Mouse (Mus musculus) left cerebral cortex, adult 2 months (tissue): ENCODE measurements at regions not wholly inside any gene's neighbourhood (a gene's known extent, or its start where the extent isn't known, plus 50 kb on each side); places are given as distances from the start of the nearest gene placed in this dataset.
A peak's percentile ranks its signal among the peaks of the same experiment; 100 is the strongest.
"Not testable (repeated sequence)": the region's sequence is repeated elsewhere in the genome, so short reads cannot be mapped to it uniquely, and the experiment has no call there.

ENCODE experiments used
- DNase-seq, 2 experiments: peaks; one replicate each; pipeline ENCODE4 v3.0.0; 2021 to 2022; ENCODE audit warnings: low spot score in 2 of 2, mixed read lengths in 1 of 2; ENCODE audit errors: extremely low spot score in 1 of 2
- H3K27ac ChIP-seq: fragments of 200-600 bp; 2 replicates; pipeline ENCODE4 v1.8.1; 2022
- H3K4me3 ChIP-seq: fragments of 200-600 bp; 2 replicates; pipeline ENCODE4 v1.8.1; 2022
- CTCF ChIP-seq: fragments of 200-600 bp; IDR thresholded peaks from 2 replicates; pipeline ENCODE4 v1.8.1; 2022; ENCODE audit warnings: antibody characterized with exemption, mild to moderate bottlenecking, moderate library complexity
- intact Hi-C: fragments of 180-260 bp; cut with DNase I; formaldehyde crosslinking; loops from one replicate; pipeline ENCODE4 v1.15.1; 2025

- intact Hi-C loops: no loop called here
- TF ChIP-seq CTCF: no peak
- DNase-seq: no peak
- Histone ChIP-seq H3K4me3 (no peak overlapping the region), H3K27ac (no peak overlapping the region)
Measured at GRCm38 (mm10) chr2:78246354-78246753, 300.2 kb upstream of the Cwc22 start.

DNA sequence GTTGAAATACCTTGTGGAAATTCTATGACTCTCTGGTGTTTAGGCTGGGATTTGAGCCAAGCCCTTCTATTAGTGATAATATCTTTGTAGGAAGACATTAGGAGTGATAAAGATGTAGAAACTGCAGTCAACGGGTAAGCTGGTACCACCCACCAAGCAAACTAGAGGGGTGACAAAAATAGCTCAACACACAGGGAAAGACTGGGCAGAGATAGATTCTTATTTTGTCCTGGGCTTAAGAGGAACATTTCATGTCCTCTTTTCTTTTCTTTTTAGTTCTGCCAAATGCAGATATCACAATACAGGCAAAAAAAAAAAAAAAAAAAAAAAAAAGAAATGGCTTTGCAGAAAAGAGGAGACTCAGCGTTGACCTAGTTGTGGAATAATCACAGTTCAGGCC is 294.1 kb upstream of the Cwc22 start:
- DNase-seq: no peak
- intact Hi-C loops: no loop called here
- no peak for TF ChIP-seq CTCF
- Histone ChIP-seq H3K27ac (peak overlapping the region; percentile 71), H3K4me3 (no peak overlapping the region)

DNA sequence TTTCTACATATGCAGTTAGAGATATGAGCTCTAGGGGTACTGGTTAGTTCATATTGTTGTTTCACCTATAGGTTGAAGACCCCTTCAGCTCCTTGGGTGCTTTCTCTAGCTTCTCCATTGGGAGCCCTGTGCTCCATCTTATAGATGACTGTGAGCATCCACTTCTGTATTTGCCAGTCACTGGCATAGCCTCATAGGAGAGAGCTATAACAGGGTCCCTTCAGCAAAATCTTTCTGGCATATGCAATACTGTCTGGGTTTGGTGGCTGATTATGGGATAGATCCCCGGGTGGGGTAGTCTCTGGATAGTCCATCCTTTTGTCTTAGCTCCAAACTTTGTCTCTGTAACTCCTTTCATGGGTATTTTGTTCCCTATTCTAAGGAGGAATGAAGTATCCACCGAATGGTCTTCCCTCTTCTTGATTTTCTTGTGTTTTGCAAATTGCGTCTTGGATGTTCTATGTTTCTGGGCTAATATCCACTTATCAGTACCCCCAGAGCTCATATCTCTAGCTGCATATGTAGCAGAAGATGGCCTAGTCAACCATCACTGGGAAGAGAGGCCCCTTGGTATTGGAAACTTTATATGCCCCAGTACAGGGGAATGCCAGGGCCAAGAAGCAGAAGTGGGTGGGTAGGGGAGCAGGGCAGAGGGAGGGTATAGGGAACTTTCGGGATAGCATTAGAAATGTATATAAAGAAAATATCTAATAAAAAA is 279.4 kb upstream of the Cwc22 start:
- H3K27ac ChIP-seq, DNase-seq, H3K4me3 ChIP-seq, intact Hi-C loops: not testable (repeated sequence)

DNA sequence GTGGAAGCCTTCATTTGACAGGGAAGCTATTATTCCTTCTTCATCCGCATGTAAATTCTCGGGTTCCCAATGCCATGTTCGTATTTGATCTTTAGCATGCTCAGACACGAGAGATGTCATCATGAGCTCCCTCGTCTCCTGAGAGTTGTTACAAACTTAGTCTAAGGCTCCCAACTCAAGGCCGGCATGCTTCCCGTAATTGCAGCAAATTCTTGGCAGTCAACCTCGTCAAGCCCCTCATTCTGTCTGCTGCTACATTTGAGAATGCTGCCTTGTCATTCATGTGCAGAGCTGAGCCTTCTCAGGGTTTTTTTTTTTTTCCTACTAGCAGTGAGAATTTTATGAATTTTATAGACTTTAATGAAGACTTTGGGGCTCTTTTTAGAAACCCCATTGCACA is 268.3 kb upstream of the Cwc22 start:
- TF ChIP-seq CTCF: no peak
- Histone ChIP-seq H3K27ac (no peak overlapping the region), H3K4me3 (no peak overlapping the region)
- DNase-seq: no peak
- intact Hi-C loops: no loop called here

- intact Hi-C loops: no loop called here
- no peak for DNase-seq
- no peak overlapping the region for H3K4me3 ChIP-seq
- H3K27ac ChIP-seq: no peak overlapping the region
- no peak for TF ChIP-seq CTCF
Measured at GRCm38 (mm10) chr2:78205125-78205524, 258.9 kb upstream of the Cwc22 start.

DNA sequence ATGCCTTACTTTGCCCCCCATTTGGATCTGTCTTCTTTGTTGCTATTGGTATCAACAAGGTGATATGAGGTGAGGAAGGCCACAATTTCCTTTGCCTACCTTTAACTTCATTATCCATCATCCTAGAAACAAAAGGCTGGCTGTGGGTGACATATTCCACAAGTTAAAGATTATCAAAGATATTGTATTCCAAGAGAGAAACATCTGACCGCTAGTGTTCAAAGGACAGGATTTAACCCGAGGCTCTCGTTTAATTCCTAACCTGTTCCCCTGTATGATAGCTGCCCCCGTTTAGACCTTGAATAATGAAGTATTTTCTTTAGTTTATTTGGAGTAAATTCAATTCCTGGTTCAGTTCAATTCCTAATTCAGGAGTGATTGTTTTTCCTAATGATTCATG is 249.8 kb upstream of the Cwc22 start:
- H3K4me3 ChIP-seq: no peak overlapping the region
- no peak for TF ChIP-seq CTCF
- H3K27ac ChIP-seq: no peak overlapping the region
- intact Hi-C loops: no loop called here
- DNase-seq: no peak

- DNase-seq: peak in 1 of 2 experiments; percentile 9
- no peak overlapping the region for H3K4me3 ChIP-seq
- no peak overlapping the region for H3K27ac ChIP-seq
- no peak for TF ChIP-seq CTCF
- intact Hi-C loops: no loop called here
Measured at GRCm38 (mm10) chr2:78189620-78190019, 243.4 kb upstream of the Cwc22 start.

DNA sequence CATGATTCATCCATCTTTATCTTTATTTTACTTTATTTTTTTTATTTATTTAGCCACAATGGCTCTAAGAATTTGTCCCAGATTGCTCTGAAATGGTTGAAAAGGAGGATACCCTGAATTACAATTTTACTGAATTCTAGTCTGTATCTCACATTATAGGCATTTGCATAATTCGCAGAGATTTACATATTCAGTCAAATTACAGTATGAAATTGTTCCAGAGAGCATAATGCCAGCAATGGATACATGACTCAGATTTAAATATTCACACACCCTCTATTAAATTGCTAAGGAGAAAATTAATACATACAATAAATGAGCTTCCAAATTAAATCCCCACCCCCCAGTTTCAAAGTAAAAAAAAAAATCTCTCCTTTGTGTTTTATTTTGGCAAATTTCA is 238.8 kb upstream of the Cwc22 start:
- TF ChIP-seq CTCF: no peak
- Histone ChIP-seq H3K27ac (no peak overlapping the region), H3K4me3 (no peak overlapping the region)
- intact Hi-C loops: no loop called here
- no peak for DNase-seq

DNA sequence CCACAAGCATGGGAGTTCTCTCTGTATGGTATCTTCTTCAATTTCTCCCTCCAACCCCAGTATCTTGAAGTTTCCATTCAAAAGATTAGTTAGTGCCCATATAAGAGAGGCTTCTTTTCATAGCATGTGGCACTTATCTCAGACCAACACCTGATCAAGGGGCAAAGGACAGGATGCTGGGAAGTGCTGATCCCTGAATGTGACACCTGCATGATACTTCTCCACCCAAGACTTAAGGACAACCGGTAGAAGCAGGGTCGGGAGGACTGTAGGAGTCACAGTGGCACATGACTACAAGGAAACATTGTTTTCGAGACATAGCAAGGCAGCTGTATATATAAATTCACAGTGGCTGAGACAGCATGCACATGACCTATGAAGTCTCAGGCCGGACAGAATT is 227.6 kb upstream of the Cwc22 start:
- no peak for DNase-seq
- no peak overlapping the region for H3K27ac ChIP-seq
- no peak for TF ChIP-seq CTCF
- H3K4me3 ChIP-seq: no peak overlapping the region
- intact Hi-C loops: no loop called here

DNA sequence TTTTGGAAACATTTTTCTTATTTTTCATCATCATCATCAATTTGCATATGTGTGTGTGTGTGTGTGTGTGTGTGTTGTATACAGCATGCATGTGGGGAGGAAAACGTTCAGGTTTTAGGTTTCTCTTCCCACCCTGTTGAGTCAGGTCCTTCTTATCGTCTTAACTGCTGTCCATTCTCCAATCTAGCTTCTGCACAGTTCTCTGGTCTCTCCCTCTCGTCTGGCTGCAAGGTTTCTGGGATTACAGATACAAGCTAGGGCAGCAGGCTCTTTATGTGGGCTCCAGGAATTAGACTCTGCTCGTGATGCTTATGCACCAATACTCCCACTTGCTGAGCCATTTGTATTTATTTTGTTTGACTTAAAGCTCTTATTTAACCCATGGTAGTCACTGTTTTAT is 226.6 kb upstream of the Cwc22 start:
- intact Hi-C loops: no loop called here
- Histone ChIP-seq H3K27ac (no peak overlapping the region), H3K4me3 (no peak overlapping the region)
- TF ChIP-seq CTCF: no peak
- no peak for DNase-seq

DNA sequence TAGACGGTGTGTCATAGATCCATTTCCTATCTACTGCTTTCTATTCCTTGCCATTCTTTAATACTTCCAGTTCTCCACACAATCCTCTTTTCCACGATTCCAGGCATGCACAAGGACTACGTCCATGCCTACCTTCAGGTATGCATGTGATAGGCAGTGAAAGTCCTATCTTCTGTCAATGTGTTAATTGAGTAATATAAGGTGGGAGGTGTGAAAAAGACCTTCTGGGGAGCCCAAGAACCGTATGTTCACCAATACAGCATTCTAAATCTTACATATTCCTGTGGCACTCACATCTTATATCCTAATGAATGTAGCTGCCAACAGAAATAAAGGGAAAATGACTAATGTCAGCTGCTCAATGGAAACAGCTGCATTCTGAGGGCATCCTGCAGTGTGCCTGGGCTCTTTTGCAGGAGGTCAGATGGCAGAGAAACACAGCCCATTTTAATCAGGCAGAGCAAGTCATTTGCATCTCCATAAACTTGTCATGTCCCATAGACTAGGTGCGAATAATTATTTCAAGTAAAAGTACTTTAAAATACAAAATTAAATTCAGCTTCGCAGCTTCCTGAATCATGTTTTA is 224.1 kb upstream of the Cwc22 start:
- TF ChIP-seq CTCF: no peak
- no peak overlapping the region for H3K27ac ChIP-seq
- no peak overlapping the region for H3K4me3 ChIP-seq
- intact Hi-C loops: no loop called here
- no peak for DNase-seq

- no peak overlapping the region for H3K27ac ChIP-seq
- no peak for TF ChIP-seq CTCF
Measured at GRCm38 (mm10) chr2:78165429-78165828, 219.3 kb upstream of the Cwc22 start.

GRCm38 (mm10) chr2:78159877-78160485 is 213.8 kb upstream of the Cwc22 start:
- no peak for DNase-seq
- no peak overlapping the region for H3K4me3 ChIP-seq
- intact Hi-C loops: no loop called here
- H3K27ac ChIP-seq: no peak overlapping the region
- no peak for TF ChIP-seq CTCF

More at GRCm38 (mm10) chr2:78165429-78165828, 219.3 kb upstream of the Cwc22 start:
- no peak for DNase-seq
- H3K4me3 ChIP-seq: no peak overlapping the region
- intact Hi-C loops: no loop called here
